Mouse (Mus musculus) left cerebral cortex, adult 8-10 months (tissue): ENCODE results near the gene Fbrsl1. TPM values are rescaled to one million over a fixed set of nuclear protein-coding genes. Genes with fewer than 3 reads are reported as not detected.
A peak's percentile ranks its signal among the peaks of the same experiment; 100 is the strongest.

ENCODE experiments used
- DNase-seq, 2 experiments: peaks; one replicate each; pipeline ENCODE4 v3.0.0; 2022; ENCODE audit warnings: low spot score in 2 of 2
- total RNA-seq, 4 experiments: library from RNA; stranded (reverse); gene quantifications; 2 replicates each; pipeline ENCODE4 v1.2.4; 2022

Fbrsl1 gene
- total RNA-seq, 4 experiments from 2014 or later = 60.3 to 72.8 (median 66.9) TPM

- DNase-seq = no peak
Measured at GRCm38 (mm10) chr5:110415806-110416700, 32.2 kb downstream of the Fbrsl1 start.

DNA sequence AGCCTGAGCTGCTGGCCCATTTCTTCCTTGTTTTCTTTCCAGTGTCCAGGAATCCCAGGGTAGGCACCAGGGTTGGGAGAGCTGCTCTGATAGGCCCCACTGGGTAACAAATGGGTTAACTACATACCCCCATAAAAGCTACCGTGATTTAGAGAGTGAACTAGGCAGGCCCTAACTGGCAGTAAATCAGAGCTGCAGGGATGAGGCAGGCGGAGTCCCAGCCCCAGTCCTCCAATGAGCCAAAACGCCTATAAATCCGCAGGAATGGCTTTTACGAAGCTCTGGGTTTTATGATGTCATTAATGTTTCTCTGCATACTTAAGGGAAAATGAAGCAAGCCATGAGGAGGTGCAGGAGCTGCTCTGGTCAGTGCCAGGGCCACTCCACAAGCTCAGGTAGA, 33.3 kb downstream of the Fbrsl1 start:
- DNase-seq = no peak

DNA sequence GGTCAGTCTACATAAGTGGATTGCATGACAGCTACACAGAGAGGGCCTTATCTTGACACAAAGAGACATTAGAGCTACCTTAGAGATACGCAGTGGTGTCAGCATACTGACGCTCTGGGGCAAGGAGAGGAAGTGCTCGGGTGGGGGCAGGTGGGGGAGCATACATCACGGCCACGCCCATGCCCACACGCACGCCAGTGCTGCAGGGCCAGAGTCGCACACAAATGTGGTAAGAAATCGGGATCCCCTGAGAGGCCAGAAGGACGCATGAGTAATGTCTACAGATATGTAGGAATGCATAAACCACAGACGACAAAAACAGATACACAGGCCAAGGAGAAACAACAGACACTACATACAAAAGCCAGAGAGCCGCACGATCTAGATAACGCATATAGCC, 35.3 kb downstream of the Fbrsl1 start:
- DNase-seq = no peak

GRCm38 (mm10) chr5:110410386-110410785, 37.9 kb downstream of the Fbrsl1 start:
- DNase-seq = no peak

- DNase-seq = no peak
Measured at GRCm38 (mm10) chr5:110408967-110409366, 39.3 kb downstream of the Fbrsl1 start.

- no peak for DNase-seq
Measured at GRCm38 (mm10) chr5:110406065-110406714, 42.1 kb downstream of the Fbrsl1 start.

DNA sequence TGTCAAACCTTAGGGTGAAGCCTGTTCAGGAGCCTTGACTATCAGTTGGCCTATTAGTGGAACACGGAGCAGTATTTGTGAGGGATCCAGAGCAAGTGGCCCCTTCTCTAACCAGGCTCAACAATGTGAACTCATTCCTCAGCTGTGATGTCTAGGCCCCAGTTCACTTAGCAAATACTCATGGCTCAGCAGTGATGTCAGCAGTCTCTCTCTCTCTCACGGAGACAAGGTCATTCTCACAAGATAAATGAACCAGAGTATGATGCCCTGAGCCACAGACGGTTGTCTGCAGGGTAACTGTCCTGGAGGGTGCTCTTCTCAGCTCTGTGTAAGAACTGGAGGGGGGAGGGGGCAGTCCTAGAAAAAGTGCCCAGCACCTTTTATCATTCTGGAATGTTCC, 44.4 kb downstream of the Fbrsl1 start:
- no peak for DNase-seq

GRCm38 (mm10) chr5:110402557-110402956, 45.7 kb downstream of the Fbrsl1 start:
- no peak for DNase-seq

DNA sequence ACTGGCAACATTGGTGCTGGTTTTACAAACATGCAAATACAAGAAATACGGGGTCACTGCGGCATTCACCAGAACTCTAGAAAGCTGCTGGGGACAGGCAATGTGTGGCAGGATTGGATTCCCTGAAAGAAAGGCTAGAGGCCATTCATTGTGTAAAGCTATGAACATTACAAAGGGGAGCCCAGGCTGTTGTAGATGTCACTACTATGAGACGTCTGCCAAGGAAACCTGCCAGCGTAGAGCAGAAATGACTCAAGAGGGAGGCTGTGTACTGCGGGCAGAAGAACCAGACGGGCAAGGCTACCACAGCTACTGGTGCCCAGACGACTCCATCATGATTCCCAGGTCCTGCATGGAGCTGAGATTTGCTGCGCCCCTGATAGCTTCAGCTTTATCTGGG, 47.2 kb downstream of the Fbrsl1 start:
- DNase-seq = no peak

DNA sequence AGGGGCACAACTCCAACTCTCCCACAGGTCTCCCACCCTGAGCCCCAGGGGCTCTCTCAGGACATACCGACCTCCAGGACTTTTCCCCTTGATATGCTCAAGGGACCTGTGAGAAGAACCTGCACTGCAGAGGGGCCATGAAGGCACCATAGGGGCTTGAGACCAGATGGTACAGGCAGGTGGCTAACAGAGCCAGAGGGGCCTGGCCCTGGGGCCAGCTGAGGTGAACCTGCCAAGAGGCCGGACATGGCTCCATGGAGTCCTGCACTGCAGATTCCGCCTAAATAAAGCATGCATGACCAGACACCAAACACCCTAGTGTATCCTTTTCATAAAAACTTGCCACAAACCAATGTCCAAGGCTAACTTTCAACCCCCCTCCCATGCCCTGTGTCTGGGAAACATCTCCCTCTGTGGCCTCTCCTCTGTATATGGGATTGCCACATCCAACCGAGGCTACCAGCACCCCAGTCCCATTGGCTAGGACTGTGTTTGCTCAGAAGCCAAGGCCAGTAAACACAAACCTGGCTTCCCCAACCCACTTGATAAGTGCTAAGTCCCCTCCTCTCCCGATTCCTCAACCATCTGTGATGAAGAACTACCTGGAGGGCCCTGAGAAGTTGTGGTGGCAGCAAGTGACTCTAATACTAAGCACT, 53.2 kb downstream of the Fbrsl1 start:
- no peak for DNase-seq

DNA sequence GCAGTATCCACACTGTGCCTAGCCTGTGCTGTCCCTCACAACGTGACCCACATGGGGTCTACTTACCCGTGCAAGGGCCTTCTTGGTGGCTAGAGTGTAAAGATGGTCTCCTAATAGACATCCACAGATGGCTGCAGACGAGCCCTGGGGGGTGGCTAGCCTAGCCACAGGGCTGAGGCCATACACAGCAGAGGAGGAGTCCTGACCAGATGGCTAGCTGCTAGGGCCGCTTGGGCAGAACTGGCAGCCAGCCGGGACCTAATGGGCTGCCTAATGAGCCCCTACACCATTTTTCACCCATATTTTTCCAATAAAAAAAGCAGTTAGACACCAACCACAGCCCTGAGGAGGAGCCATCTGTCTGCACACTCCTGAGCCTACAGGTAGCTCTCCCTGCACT, 55.6 kb downstream of the Fbrsl1 start:
- no peak for DNase-seq

DNA sequence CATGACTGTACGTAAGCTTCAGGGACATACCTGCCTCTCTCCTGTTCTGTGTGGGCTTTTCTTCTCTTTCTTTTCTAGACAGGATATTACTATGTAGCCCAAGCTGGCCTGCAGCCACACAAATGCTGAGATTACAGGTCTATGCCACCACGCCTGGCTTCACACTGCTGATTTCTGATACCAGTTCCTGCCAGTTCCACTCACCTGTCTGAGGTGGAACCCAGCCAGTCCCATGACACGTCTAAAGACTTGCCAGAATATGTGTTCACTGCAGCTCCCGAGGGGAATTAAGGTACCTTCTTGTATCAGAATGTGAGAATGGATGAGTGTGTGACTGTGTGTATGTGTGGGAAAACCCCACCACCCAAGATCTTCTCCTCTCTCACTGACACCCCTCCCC, 57.7 kb downstream of the Fbrsl1 start:
- no peak for DNase-seq

DNA sequence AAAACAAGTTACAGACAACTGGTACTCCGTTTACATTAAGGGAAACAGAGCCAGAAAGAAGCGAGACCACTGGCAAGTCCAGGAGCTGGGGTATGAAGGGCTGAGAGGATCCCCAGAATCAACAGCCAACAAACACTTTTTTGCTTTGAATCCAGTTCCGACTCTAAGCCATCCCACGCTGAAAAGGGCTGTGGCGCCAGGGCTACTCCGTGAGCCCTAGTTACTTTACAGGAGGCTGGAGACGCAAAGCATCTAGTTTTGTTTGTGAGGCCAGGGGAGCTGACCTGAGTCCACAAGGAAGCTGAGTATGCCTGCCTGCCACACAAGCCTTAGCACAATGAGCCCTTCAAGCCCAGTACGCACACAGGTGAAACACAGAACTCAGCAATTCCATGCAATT, 61.0 kb downstream of the Fbrsl1 start:
- DNase-seq = no peak

GRCm38 (mm10) chr5:110386371-110387330, 61.7 kb downstream of the Fbrsl1 start:
- DNase-seq = peak in 1 of 2 experiments; percentile 64

- DNase-seq = no peak
Measured at GRCm38 (mm10) chr5:110385263-110385662, 63.0 kb downstream of the Fbrsl1 start.

DNA sequence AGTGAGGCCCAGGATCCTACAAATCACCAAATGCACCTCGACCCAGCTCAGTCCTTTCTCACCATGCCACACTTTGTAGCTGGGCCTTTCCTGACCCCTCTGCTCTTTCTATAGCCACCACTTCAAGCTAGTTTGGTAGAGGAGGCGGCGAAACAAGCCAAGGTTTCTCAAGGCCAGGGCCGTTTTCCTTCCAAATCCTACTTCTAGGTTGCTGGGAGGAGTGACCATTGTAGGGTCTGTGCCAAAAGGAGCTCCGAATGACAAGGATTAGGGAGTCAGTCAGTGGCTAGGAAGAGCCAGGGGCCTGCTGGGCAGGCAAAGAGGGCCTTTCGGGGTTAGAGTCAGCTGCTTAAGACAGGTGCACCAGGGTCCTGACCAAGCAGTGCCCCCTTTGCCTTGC, 63.8 kb downstream of the Fbrsl1 start:
- DNase-seq = no peak

GRCm38 (mm10) chr5:110379823-110380222, 68.5 kb downstream of the Fbrsl1 start:
- no peak for DNase-seq

DNA sequence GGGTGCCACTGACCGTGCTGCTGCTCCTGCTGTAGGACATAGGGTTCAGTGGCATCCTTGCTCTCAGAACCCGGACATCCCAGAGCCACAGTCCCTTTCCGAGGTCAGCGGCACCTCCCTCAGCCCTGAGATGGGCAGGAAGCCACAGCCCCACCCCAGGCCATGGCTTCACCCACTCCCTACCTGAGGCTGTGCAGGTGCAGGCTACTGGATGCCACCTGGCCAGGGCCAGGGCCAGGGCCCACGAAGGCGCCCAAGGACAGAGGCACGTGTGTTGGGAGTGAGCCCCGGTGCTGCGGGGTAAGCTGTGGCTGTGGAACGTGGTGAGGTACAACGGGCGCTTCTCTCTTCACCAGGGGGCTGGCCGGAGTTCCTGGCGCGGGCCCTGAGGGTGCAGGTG, 69.2 kb downstream of the Fbrsl1 start:
- DNase-seq = no peak

DNA sequence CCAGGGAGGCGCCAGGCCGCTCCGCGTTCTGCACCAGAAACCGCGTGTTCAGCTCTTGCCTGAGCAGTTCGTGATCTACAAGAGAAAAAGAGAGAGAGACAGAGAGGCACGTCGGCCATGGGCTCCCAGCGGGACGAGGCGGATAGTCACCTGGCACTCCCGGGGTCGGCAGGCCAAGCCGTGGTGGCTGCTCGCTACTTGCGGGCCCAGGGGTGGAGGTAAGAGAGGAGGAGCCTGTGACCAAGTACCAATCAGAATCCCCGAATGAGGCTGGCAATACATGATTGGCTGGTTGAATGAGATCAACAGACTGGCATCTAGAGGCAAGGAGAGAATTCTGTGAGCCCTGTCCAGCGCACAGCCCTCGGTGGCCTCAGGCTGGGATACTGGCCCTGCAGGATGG, 70.1 kb downstream of the Fbrsl1 start:
- DNase-seq = no peak

GRCm38 (mm10) chr5:110376802-110377433, 71.4 kb downstream of the Fbrsl1 start:
- peak; percentile 54 to 67 for DNase-seq
